Mouse (Mus musculus) megakaryocyte, adult 5-6 weeks (primary cell): ENCODE results near the gene Elovl1. TPM values are rescaled to one million over a fixed set of nuclear protein-coding genes. Genes with fewer than 3 reads are reported as not detected.

Source experiments
- ATAC-seq: 2 replicates; pipeline ENCODE4 v1.8.0; 2016; ENCODE audit warnings: mild to moderate bottlenecking, inconsistent platforms; ENCODE audit not compliant: poor library complexity, severe bottlenecking
- total RNA-seq, 2 experiments: library from RNA; stranded (forward) in 1 of 2; stranded (reverse) in 1 of 2; fragments of 153-499, 151-499 nt in 1 of 2; fragments of 221-1000, 200-1000 nt in 1 of 2; gene quantifications; 2 replicates each; pipeline versions ENCODE4 v1.2.3 to v1.2.4; 2015 to 2017

The Elovl1 gene
- total RNA-seq (2015) = 88.6 and 93.9 TPM in 2 replicates
- total RNA-seq (2017) = 67.1 and 76.1 TPM in 2 replicates

DNA sequence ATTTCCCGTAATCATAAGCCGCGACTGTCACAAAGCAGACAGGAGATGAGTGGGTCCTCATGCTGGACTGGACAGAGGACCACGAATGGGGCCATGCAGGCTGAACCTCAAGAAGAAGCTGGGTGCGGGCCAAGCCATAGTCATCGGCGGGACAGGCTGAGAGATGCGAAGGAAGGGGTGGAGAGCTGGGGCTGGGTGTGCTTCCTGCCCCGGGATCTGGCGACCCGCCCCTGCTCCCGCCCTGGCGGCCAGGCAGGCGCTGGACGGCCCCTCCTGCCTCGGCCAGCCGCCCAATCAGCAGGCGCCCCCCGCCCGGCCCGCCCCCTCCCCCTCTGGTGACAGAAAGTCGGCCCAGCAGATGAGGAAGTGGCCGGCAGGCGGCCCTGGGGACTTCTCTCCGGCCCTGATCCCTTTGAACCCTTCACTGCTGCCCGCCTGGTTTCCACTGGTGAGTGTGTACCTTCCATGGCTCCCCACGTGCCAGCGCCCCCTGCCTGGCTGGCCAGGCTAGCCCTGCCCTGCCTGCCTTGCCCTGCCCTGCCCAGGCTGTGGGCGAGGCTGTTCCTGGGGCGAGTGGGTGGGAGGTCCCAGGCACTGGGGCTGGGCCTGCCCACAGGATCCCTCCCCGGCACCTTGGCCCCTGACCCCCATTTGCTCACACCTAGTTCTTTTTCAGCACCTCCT lies at the start of gene Elovl1:
Gene Elovl1 (plus strand): TSS at position 326 of the 684 bp plus-strand sequence.
- ATAC-seq = peak; percentile 89

DNA sequence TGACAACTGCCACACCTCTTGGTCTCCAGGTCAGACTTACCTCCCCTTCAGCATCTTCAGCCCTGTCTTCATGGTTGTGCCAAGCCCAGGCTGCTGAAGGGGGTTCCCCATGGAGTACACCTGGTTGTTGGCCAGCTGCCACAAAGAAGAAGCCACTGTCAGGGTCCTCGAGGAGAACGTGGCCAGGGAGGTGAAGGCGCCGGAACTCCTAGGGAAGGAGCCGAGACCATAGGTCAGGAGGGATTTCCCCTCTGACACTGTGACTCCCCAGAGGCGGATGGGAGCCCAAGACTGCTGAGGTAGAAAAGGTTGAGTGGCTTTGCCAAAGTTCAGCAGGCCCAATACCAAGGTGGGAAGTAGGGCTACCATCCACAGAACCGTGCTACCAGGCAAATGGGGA lies 44.6 kb upstream of the Elovl1 start:
- no peak for ATAC-seq

DNA sequence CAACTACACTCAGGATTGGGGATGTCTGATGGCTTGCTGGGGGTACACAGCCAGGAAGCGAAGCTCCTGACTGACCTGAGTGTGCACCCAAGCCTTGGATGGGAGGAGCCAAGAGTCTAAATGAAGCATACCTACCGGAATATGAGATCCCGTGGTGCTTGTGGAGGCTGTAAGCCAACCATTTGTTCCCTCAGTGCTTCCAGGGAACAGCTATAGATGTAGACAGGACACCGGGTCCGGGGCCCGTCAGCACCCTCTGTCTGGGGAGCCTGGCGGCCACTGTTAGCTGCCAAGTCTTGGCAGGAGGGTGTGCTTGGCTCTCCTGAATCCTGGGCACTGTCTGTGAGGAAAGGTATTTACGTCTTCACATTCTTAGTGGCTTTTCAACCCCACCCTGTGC lies 40.6 kb upstream of the Elovl1 start:
- ATAC-seq = no peak

DNA sequence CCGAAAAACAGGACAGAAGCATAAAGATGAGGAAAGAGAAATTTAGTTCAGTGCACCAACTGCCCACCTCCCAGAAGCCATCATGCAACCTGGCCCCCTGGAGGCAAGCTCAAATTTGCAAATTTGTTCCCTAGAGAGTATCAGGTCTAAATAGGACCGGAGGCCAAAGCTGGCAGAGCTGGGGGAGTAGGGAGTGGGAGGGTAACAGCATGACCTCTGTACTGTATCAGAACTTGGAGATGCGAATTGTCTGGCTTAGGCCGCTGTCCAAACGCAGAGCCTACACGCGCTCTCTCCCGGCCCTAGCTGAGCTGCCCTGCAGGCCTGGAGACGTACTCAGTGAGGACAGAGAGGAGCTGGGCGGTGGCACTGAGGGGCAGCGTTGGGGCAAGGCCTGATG lies 37.7 kb upstream of the Elovl1 start:
- no peak for ATAC-seq

DNA sequence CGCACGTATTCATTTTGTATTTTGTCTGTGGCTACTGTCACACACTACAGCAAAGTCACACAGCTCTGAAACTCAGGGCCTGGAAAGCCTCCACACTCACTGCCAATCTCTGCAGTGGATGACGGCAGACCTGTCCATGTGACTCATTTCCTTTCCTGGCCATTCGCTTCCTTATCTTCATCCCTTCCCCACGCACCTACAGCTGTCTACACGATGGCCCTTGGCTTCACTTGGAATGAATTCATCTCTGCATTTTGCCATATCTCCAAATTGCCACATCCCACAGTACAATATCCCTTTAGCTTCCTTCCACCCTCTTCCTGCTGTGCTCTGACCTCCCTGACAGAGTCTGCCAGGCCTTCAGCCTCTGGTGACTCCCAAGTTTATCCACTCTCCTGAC lies 33.4 kb upstream of the Elovl1 start:
- ATAC-seq = no peak

DNA sequence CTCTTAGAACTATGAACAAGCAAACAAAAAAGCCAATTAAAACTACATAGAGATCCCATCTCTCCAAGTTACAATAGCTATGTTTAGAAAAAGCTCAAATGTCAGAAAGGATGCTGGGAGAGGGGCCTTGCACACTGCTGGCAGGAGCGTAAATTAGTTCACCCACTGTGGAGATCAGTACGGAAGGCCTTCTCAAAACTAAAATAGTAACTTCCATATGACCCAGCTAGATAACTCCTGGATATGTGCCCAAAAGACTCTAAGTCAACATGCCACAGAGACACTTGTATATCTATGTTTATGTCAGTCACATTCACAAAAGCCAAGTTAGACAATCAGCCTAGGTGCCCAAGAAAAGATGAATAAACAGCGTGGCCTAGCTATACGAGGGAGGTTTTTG lies 32.6 kb upstream of the Elovl1 start:
- ATAC-seq = no peak

DNA sequence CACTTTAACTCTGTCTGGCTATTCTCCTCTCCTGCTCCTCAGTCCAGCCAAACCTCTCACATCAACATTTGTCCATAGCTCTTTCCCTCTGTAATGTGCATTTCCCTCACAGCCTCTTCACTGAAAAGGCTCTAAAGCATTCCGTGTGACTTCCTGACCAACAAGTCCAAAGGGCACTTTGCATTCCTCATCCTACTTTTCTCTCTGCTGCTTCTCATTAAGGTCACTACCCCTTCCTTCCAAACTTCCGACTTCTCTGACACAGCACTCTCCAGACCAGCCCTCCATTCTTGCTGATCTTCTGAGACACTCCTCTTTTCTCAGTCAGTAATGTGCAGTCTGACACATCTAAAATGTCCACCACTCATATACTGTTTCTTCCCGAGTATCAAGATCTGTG lies 31.5 kb upstream of the Elovl1 start:
- ATAC-seq = no peak

DNA sequence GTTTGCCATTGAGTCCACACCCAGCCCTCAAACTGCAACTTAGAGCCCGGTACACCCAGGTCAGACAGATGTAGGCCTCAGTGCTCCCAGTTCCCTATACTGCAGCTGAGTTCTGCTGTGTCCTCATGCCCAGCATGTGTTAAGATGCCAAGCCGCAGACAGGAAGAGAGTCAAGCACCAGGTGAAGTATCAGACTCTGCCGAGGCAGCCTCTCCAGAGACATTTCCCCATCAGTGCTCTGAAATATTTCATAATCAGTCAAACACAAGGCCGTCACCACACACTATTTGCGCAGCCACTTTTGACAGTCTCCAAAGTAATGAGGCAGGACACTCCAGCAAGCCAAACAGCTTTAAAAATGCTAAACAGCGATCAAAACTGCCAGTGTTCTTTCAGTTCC lies 29.5 kb upstream of the Elovl1 start:
- ATAC-seq = peak; percentile 96

DNA sequence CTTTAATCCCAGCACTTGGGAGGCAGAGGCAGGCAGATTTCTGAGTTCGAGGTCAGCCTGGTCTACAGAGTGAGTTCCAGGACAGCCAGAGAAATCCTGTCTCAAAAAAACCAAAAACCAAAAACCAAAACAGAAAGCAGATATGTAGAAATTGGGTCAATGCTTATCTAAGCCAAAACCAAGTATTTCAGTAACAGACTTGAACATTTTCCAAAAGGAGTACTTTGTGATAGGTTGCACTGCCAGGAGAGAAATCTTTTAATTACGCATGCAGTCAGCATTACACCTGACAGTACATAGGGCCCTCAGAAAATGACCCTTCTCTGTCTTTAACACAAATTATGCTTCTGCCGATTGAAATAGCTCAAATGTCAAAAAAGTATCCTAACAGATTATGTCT lies 26.5 kb upstream of the Elovl1 start:
- ATAC-seq = no peak

DNA sequence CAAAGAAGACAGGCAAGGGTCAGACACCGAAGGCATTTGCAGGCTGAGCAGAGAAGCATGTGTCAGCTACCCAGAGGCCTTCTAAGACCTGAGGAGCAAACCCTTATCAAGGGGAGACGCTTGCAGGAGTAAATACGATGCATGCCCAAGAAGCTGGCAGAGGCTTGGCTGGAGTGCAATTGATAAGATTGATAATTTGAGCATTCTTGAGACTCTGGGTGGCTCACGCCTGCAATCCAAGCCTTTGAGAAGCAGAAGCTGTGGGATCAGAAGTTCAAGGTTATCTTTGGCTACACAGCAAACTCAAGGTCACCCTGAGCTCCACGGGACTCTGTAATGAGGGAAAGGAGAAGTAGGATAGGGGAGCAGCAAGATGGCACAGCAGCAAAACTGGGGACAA lies 26.0 kb upstream of the Elovl1 start:
- ATAC-seq = no peak

DNA sequence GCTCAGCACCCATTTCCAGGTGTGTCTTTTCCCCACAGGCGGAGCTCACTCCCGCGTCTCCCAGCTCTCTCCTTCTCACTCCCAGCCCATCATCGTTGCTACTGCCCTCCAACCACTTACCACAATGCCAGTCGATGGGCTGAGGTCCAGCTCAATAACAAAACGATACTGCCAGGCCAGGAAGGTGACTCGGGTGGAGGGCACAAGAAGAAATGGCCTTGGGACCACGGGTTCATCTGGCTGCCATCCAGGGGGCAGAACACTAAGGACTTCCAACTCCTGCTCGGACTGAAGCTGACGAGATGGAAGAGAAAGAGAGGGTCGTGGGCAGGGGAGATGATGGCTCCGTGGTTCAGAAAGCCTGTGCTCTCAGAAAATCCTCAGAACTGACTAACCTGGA lies 25.2 kb upstream of the Elovl1 start:
- no peak for ATAC-seq

DNA sequence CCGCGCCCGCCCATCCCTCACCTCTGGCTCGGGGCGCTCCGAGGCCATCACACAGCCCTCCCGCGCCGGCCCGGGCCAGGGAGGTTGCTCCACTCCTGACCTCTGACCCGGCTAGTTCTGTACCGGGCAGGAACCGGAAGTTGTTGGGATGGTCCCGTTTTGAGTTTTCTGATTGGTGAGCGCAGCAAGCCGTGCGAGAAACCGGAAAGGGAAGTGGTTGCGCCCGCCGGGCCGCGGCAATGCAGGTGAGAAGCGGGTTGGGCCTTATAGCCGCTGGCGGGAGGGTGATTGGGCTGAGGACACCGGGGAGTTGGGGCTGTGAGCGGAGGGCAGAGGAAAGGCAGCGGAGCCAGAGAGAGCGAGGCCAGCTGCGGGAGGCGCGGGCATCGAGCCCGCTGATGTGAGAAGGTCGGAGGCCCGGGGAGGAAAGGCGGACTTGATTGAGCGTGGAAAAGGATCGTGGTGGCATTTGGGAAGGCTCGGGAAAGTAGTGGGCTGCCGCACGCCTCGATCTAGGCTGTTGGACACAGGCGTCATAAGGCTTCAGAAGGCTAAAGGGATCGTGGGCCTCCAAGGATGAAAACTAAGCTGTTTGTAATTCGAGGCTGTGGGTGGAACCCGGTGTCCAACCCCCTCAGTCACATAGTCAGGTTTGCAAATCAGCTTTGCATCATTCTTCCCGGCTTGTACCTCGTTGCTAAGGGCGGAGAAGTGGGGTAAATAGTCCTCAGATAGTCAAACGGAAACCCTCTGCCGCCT lies 18.6 kb upstream of the Elovl1 start, which contains the start of the genes Szt2 and Med8:
Gene Szt2 (minus strand): TSS at position 132 of the 759 bp plus-strand sequence.
Gene Med8 (plus strand): TSS at position 196 of the 759 bp plus-strand sequence.
- ATAC-seq = peak; percentile 97

DNA sequence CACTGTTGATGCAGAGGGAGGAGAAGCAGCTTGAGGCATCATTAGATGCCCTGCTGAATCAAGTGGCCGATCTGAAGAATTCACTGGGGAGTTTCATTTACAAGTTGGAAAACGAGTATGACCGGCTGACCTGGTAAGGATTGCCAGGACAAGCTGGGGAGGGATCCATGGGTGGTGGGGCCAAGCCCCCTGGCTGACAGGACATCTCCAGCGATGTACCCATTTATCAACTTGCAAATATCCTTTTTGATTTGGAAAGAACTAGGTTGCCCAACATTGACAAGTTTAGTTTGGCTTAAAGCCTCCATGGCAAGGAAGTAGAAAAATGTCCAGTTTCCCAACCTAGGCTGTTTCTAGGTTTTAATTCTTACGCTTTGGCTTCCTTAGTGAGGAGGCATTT lies 17.0 kb upstream of the Elovl1 start:
- no peak for ATAC-seq

DNA sequence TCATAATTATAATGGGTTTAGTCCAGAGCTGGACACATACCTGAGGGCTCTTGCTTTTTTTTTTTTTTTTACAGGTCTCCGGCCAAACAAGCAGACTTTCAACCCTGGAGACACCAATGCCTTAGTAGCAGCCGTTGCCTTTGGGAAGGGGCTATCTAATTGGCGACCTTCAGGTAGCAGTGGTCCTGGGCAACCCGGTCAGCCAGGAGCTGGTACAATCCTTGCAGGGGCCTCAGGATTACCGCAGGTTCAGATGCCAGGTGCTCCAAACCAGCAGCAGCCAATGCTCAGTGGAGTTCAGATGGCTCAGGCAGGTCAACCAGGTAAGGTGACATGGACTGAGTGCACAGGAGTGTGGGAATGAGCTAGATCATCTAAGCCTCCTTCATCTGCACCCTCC lies 14.3 kb upstream of the Elovl1 start:
- ATAC-seq = no peak

DNA sequence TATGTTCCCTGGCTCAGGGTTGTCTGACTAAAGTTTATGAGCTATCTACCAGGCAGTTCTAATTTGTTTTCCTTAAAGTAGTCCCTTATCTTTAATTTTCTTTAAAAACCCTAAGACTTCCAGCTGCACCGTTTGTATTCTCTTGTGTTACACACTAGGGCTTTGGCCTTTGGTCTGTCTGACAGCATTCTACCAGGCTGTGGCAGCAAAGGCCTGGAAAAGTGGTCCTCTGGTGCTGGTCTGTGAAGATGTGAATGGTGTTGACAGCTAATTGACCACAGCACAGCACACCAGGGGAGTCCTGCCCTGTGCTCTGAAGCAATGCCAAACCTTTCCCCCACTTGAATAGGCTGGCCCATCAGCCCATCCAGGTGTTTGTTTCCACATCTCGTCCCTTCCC lies 12.1 kb upstream of the Elovl1 start:
- ATAC-seq = no peak

DNA sequence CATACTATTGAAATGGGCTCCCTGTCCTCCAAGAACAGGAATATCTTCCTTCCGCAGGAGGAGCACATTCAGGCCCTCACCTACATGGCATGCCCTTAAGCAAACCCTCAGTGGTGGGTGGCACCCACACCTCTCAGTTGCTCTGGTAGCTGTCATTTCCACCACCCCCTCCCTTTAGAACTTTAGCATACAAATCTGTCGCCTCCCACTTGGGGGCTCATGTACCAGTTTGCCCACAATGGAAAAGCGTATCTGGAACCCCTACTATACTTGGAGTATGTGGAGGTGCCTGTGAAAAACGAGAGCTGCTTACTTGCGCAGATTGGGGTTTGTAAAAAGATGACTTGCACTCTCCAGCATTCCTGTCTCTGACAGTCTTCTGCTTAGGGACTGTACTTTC lies 11.6 kb upstream of the Elovl1 start:
- ATAC-seq = no peak

DNA sequence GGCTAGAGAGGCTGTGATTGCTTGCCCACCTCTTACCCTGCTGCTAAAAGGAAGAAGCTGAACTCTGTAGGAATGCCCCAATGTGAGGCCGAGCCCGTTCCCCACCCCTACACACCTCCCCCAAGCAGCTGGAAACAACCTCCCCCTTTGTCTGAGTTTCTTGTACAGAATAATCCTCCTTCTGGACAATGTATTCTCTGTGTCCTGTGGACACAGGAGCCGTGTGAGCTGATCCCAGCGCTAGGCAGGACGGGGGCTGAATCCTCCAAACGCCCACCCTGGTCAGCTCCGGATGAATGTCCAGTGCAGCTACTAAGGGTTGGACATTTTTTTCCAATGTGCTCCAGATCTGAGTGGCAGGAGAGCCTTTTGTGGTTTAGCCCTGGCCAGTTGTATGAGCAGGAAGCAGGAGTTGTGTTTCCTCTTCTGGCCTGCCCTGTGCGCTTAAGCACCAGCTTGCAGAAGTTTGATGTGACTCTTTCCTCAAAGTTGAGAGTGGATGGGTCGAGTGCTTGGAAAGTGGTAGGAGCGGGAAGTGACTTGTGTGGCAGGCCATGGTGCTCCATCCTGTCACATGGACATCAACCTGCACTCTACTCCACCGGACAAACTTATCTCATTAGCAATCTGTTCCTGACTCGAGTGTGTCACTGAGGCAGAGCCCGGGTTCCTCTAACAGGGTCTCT lies 10.6 kb upstream of the Elovl1 start:
- ATAC-seq = no peak

DNA sequence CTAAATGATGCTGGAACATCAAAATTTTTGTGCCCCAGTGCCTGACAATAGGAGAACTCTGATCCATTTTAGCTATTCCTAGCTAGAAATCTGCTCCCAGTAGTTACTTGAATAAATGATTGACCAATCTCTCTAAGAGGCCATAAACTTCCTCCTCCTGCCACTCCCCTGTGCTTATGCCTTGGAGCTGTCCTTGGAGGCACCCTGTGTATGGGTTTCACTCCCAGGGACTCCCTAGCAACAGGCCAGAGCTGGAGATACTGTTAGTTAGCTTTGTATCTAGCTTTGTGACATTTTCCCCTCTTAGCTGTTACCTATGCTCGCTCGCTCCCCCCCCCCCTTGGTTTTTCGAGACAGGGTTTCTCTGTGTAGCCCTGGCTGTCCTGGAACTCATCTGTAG lies 6.5 kb upstream of the Elovl1 start:
- ATAC-seq = no peak

DNA sequence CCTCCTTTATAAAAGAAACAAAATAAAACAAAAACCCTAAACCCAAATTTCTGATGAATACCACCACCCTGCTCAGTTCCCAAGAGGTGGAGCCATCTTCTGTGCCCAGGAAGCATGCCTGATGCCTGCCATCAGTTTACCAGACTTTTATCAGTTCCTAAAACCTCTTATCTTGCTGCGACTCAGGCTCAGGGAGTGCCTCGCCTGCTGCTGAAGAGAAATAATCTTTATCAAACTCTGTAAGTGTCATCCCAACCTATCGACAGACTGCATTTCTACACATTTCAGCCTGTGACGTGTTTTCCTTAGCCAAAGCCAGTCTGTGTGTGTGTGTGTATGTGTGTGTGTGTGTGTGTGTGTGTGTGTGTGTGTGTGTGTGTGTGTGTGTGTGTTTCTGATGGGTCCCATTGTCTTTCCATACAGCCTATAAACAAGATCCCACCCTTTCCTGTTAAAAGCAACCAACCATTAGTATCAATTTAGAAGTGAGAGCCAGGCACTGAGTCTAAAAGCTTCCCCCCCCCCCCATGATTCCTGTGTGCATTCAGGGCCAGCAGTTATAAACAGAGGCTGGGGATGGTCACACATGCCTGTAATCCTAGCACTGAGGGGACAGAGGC lies 3.2 kb upstream of the Elovl1 start:
- ATAC-seq = no peak

DNA sequence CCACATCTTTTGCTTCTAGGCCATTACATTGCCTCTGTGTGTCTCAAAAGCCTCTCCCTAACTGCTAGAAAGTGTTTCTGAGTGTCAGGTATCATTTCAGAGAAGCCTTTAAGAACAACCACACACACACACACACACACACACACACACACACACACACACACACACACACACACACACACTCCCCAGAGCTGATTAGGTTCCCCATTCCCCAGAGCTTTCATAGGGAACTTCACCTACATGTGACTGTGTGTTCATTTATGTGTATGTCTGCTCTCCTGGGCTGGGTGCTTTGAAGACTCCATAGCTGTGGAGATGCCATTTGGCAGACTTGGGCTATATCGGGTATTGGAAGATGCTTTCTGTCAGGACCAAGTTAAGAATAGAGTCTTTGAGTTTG lies 2.5 kb upstream of the Elovl1 start:
- peak; percentile 31 for ATAC-seq

DNA sequence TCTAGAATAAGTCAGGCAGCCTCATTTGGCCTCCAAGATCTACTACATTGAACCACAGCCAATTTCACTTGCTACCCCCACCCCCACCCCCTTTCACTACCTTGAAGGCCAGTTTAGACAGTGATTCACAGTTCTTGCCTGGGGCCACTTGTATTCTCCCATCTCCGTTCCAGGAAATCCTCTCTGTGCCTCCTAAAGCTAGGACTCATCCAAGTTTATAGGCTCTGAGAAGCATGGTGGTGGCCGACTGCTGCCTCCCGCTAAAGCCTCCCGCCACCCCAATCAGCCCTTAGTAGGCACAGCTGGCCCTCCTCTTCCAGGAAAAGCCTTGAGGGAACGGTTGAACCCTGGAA lies 502 bp upstream of the Elovl1 start:
- peak; percentile 17 for ATAC-seq
